Mouse (Mus musculus): Measurements from ENCODE around the gene Creb5. TPM values are rescaled to one million over a fixed set of nuclear protein-coding genes. Genes with fewer than 3 reads are reported as not detected.

The Creb5 gene
- polyA plus RNA-seq, 1 experiment, result 1.5 TPM

DNA sequence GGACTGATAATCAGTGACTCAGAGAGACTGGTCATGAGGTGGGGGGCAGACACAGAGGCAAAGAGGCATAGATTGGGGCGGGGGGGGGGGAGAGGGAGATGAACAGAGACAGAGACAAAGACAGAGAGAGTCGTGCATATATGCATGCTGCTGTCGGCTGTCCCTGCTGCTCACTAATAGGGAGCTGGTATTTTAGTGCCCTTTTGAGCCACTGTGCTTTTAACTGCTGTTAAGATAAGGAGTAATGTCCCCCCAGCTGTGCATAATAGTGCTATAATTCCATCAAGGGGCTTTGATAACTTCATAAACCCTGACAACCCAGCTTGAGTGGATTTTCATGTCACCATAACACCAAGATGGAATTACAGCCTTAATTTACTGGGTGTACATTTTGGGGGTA lies 134.3 kb downstream of the Creb5 start:
- H3K79me3 ChIP-seq (ENCODE audit: low read depth), result no peaks in the 10 kb centered on the region
- H3K36me3 ChIP-seq (ENCODE audit: control insufficient read depth, insufficient read depth), result no peaks in the 10 kb centered on the region
- H3K79me2 ChIP-seq (ENCODE audit: control insufficient read depth, insufficient read depth), result no peaks in the 10 kb centered on the region
- no peak overlapping the region for H3ac ChIP-seq (ENCODE audit: control insufficient read depth, insufficient read length, low read depth)
- H3K27me3 ChIP-seq (ENCODE audit: control insufficient read depth, insufficient read depth, insufficient read length), result no peaks in the 10 kb centered on the region
- H3K4me3 ChIP-seq (ENCODE audit: insufficient read depth, poor library complexity, severe bottlenecking), result no peak overlapping the region
- TF ChIP-seq CTCF (IDR thresholded peaks at IDR 0.05; ENCODE audit: control insufficient read depth, insufficient read depth, insufficient read length), result no peak
- TF ChIP-seq MYOG (IDR thresholded peaks at IDR 0.05; ENCODE audit: control insufficient read depth, extremely low read depth, insufficient read length), result no peak
- TF ChIP-seq FOSL1 (IDR thresholded peaks at IDR 0.05; ENCODE audit: insufficient read depth, low read length, poor library complexity, severe bottlenecking), result no peak
- no peak for TF ChIP-seq MAX (IDR thresholded peaks at IDR 0.05)
- no peak for TF ChIP-seq MYOD1 (IDR thresholded peaks at IDR 0.05; ENCODE audit: control insufficient read depth, insufficient read length, low read depth)
- no peak for TF ChIP-seq USF1 (IDR thresholded peaks at IDR 0.05; ENCODE audit: low read depth)
- TF ChIP-seq CEBPB (IDR thresholded peaks at IDR 0.05; ENCODE audit: low read depth), result no peak

DNA sequence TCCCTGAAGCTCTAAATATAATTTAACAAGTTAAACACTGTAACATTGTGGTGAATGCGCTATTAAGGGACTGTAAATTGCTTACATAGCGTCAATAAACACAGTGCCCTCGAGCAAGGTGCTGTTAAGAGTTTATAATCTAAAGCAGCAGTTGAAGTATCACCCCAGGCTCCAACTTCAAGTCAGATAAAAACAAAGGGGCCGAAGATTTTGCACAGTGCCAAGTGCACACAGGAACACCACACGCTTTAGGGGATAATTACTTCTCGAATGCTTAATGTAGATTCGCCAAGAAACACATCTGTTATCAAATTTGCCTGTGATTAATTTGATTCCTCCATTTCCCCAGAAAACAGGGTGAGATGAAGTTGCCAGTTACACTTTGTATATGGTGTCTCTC lies 142.3 kb downstream of the Creb5 start:
- no peaks in the 10 kb centered on the region for H3K79me3 ChIP-seq (ENCODE audit: low read depth)
- no peaks in the 10 kb centered on the region for H3K36me3 ChIP-seq (ENCODE audit: control insufficient read depth, insufficient read depth)
- no peaks in the 10 kb centered on the region for H3K27me3 ChIP-seq (ENCODE audit: control insufficient read depth, insufficient read depth, insufficient read length)
- no peak overlapping the region for H3K4me3 ChIP-seq (ENCODE audit: insufficient read depth, poor library complexity, severe bottlenecking)
- no peak for TF ChIP-seq USF1 (IDR thresholded peaks at IDR 0.05; ENCODE audit: low read depth)
- no peak for TF ChIP-seq CTCF (IDR thresholded peaks at IDR 0.05; ENCODE audit: control insufficient read depth, insufficient read depth, insufficient read length)
- TF ChIP-seq MYOD1 (IDR thresholded peaks at IDR 0.05; ENCODE audit: control insufficient read depth, insufficient read length, low read depth), result no peak
- no peak for TF ChIP-seq MAX (IDR thresholded peaks at IDR 0.05)
- TF ChIP-seq FOSL1 (IDR thresholded peaks at IDR 0.05; ENCODE audit: insufficient read depth, low read length, poor library complexity, severe bottlenecking), result no peak
- TF ChIP-seq CEBPB (IDR thresholded peaks at IDR 0.05; ENCODE audit: low read depth), result no peak
- TF ChIP-seq MYOG (IDR thresholded peaks at IDR 0.05; ENCODE audit: control insufficient read depth, extremely low read depth, insufficient read length), result no peak
- H3K79me2 ChIP-seq (ENCODE audit: control insufficient read depth, insufficient read depth), result no peaks in the 10 kb centered on the region
- no peak overlapping the region for H3ac ChIP-seq (ENCODE audit: control insufficient read depth, insufficient read length, low read depth)

DNA sequence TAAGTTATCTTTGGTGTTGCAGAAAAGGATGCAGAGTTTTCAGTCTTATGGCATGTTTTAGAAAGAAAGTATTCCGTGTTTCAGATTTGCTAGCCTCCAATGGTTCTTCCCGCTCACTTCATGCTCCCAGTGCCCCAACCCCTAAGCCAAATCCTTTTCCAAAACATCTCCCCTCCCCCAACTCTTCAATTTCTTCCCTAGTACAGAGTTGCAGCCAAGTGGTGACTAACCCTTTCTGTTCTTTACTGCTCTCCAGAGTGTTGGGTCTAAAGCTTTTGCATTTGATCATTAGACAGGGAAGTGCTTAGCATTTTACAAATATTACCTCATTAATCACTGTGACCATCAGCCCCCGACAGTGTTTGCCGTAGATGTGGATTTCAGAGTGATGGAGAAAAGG lies 142.8 kb downstream of the Creb5 start:
- TF ChIP-seq MYOD1 (IDR thresholded peaks at IDR 0.05; ENCODE audit: control insufficient read depth, insufficient read length, low read depth) (no peak), CEBPB (IDR thresholded peaks at IDR 0.05; ENCODE audit: low read depth) (no peak), FOSL1 (IDR thresholded peaks at IDR 0.05; ENCODE audit: insufficient read depth, low read length, poor library complexity, severe bottlenecking) (no peak), MYOG (IDR thresholded peaks at IDR 0.05; ENCODE audit: control insufficient read depth, extremely low read depth, insufficient read length) (no peak), CTCF (IDR thresholded peaks at IDR 0.05; ENCODE audit: control insufficient read depth, insufficient read depth, insufficient read length) (no peak), MAX (IDR thresholded peaks at IDR 0.05) (no peak), USF1 (IDR thresholded peaks at IDR 0.05; ENCODE audit: low read depth) (no peak)
- H3K79me2 ChIP-seq (ENCODE audit: control insufficient read depth, insufficient read depth), result no peaks in the 10 kb centered on the region
- no peaks in the 10 kb centered on the region for H3K36me3 ChIP-seq (ENCODE audit: control insufficient read depth, insufficient read depth)
- no peaks in the 10 kb centered on the region for H3K79me3 ChIP-seq (ENCODE audit: low read depth)
- H3ac ChIP-seq (ENCODE audit: control insufficient read depth, insufficient read length, low read depth), result no peak overlapping the region
- H3K27me3 ChIP-seq (ENCODE audit: control insufficient read depth, insufficient read depth, insufficient read length), result no peaks in the 10 kb centered on the region
- H3K4me3 ChIP-seq (ENCODE audit: insufficient read depth, poor library complexity, severe bottlenecking), result no peak overlapping the region

DNA sequence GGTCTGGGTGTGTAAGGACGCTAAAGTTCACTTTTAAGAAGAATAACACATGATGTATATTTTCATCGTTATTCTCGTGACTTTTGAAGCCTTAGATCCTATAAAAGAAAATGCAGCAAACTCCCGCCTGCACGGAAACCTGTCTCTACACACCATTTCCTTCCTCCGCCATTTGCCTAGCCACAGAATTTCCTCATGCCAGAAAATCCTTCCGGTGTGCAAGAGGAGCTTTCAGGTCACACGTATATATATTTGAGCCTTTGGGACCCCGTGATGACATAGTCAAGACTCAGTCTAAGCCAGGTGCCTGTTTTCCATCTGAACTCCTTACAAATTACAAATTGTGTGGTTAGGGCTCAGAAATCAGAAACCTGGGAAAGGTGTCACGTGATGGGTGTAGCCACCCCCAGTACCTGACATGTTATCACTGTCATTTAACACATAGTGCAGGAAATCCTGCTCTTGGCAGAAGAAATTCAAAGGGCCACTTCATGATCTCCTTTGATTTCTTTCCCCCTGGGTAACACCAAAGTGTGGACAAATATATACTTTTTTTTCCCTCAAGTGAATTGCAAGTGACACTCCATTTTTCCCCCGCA lies 158.9 kb downstream of the Creb5 start:
- H3K36me3 ChIP-seq (ENCODE audit: control insufficient read depth, insufficient read depth), result no peaks in the 10 kb centered on the region
- H3K4me3 ChIP-seq (ENCODE audit: insufficient read depth, poor library complexity, severe bottlenecking), result no peak overlapping the region
- TF ChIP-seq CEBPB (IDR thresholded peaks at IDR 0.05; ENCODE audit: low read depth), result no peak
- TF ChIP-seq USF1 (IDR thresholded peaks at IDR 0.05; ENCODE audit: low read depth), result peak; percentile 7
- no peak for TF ChIP-seq FOSL1 (IDR thresholded peaks at IDR 0.05; ENCODE audit: insufficient read depth, low read length, poor library complexity, severe bottlenecking)
- TF ChIP-seq MYOD1 (IDR thresholded peaks at IDR 0.05; ENCODE audit: control insufficient read depth, insufficient read length, low read depth), result no peak
- no peak for TF ChIP-seq CTCF (IDR thresholded peaks at IDR 0.05; ENCODE audit: control insufficient read depth, insufficient read depth, insufficient read length)
- TF ChIP-seq MYOG (IDR thresholded peaks at IDR 0.05; ENCODE audit: control insufficient read depth, extremely low read depth, insufficient read length), result no peak
- no peak for TF ChIP-seq MAX (IDR thresholded peaks at IDR 0.05)
- no peak overlapping the region for H3ac ChIP-seq (ENCODE audit: control insufficient read depth, insufficient read length, low read depth)
- no peaks in the 10 kb centered on the region for H3K79me3 ChIP-seq (ENCODE audit: low read depth)
- no peaks in the 10 kb centered on the region for H3K27me3 ChIP-seq (ENCODE audit: control insufficient read depth, insufficient read depth, insufficient read length)
- H3K79me2 ChIP-seq (ENCODE audit: control insufficient read depth, insufficient read depth), result no peaks in the 10 kb centered on the region

DNA sequence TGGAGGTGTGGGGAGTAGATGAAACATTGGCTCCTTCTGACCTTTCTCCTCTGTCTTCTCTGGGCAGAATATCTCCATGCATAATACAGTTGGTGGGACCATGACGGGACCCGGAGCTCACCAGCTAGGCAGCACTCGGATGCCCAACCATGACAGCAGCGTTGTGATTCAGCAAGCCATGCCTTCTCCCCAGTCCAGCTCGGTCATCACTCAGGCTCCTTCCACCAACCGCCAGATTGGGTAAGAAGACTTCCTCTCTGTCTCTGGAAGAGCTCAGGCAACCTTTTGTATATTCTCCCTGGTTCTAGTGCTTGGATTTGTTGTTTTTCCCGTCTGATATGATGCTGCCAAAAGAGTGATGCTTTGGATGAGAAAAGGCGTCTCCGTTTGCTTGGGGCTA lies 160.4 kb downstream of the Creb5 start:
- no peaks in the 10 kb centered on the region for H3K36me3 ChIP-seq (ENCODE audit: control insufficient read depth, insufficient read depth)
- no peaks in the 10 kb centered on the region for H3K27me3 ChIP-seq (ENCODE audit: control insufficient read depth, insufficient read depth, insufficient read length)

More for the DNA sequence above, 160.4 kb downstream of the Creb5 start:
- Histone ChIP-seq H3K4me3 (ENCODE audit: insufficient read depth, poor library complexity, severe bottlenecking) (no peak overlapping the region), H3ac (ENCODE audit: control insufficient read depth, insufficient read length, low read depth) (no peak overlapping the region), H3K79me2 (ENCODE audit: control insufficient read depth, insufficient read depth) (no peaks in the 10 kb centered on the region), H3K79me3 (ENCODE audit: low read depth) (no peaks in the 10 kb centered on the region)
- TF ChIP-seq CEBPB (IDR thresholded peaks at IDR 0.05; ENCODE audit: low read depth) (no peak), USF1 (IDR thresholded peaks at IDR 0.05; ENCODE audit: low read depth) (no peak), MAX (IDR thresholded peaks at IDR 0.05) (no peak), MYOG (IDR thresholded peaks at IDR 0.05; ENCODE audit: control insufficient read depth, extremely low read depth, insufficient read length) (no peak), FOSL1 (IDR thresholded peaks at IDR 0.05; ENCODE audit: insufficient read depth, low read length, poor library complexity, severe bottlenecking) (no peak), CTCF (IDR thresholded peaks at IDR 0.05; ENCODE audit: control insufficient read depth, insufficient read depth, insufficient read length) (no peak), MYOD1 (IDR thresholded peaks at IDR 0.05; ENCODE audit: control insufficient read depth, insufficient read length, low read depth) (no peak)
